Mouse (Mus musculus): ENCODE measurements around the gene RPS10-NUDT3.

RPS10-NUDT3 gene

DNA sequence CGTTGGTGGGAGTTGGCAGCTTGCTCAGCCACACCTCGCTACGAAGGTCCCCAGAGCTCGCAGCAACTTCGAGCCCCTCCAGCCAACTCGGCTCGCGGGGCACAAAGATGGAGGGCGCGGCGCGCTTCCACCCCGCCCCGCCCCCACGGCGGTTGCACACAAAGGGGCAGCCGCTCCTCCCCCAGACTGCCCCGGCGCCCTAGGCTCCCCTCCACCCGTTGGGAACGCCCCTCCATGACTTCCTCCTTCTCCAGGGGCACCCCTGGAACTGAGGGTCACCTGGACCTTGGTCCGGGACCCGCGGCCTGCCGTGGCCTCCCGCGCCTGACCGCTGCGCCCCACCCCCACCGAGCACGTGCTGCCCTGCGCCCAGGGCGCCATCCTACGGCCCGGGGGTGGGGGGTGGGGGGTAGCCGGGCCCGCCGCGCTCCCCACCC lies 79.9 kb downstream of the RPS10-NUDT3 start:
- DNase-seq (ENCODE audit: low read depth, low spot score) = peak; percentile 87

DNA sequence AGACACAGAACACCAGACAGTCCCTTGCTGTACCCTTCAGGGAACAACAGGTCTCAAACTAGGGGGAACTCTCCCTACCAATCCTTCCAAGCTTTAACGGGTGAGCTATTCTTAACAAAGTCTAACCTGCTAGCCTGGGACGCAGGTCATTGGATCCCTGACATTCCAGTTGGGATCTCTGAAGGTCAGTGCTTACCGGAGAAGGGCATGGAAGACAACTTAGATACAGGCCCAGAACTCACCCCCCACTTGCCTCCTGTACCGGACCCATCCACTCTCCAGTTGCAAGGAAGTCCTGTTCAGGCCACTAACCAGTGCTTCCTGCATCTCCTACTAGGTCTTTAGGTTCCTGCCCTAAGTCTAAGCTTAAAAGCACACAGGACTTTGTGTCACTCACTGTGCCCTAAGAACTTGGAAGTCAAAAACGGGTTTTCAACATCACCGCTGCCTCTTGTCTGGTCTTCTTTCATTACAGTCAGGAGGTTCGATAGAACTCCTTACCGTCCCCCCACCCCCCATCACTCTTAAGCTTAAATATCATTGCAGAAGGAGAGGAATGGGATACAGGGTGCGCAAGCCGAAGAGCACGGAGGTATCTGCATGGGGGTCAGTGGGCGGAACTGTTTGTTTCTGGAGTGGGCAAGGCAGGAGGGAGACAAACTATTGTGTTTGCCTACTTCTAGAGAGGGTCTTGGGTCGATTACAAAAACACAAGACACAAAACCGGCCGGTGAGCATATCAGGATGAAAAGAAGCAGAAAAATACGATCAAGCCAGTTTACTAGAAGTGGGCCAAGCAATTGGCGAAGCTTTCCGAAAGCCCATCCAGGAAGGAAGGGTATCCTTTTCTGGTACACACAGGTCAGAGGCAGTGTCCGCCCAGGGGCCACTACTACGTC lies 80.7 kb downstream of the RPS10-NUDT3 start:
- no peak for DNase-seq (ENCODE audit: low read depth, low spot score)

DNA sequence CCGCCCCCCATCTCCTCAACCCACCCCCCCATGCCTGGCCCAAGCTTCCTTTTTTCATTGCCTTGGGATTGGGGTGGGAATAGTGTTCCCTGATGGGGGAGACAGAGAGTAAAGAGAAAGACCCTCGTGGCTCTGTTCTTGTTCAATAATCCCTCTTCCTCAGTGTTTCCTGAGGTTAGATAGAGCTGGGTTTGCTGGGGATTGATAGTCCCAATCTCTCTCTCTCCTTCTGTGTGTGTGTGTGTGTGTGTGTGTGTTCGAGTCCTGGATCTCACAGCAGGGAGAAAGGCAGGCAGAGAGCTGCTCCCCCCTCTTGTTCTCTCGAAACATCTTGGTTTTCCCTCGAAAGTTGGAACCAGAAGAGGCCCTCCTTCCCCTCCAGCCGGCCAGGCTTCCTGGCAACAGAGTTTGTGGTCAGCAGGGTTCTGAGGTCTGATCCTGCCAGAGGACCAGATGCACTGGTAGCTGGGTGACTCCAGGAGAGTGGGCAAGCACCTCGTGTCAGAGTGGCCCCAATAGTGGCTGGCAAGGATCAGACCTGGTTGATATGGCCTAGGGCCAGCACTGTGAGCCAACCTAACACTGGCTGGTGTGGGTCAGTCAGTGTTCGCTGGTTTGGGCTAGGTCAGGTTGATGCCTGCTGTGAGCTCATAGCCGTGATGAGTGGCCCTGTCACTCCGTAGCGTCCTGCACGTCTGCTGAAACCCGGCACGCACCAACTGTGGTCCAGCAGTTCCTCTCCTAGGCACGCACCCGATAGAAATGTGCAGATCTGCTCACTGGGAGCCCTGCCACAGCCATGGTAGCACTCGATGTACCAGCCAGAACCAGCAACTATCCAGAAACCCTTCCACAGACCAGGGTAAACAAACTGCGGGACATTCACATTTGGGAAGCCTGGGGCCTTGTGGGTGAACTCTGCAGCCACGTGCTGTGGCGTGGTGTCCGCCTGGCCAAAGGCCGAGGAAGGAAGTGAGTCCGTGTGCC lies 82.5 kb downstream of the RPS10-NUDT3 start:
- DNase-seq (ENCODE audit: low read depth, low spot score) = no peak

DNA sequence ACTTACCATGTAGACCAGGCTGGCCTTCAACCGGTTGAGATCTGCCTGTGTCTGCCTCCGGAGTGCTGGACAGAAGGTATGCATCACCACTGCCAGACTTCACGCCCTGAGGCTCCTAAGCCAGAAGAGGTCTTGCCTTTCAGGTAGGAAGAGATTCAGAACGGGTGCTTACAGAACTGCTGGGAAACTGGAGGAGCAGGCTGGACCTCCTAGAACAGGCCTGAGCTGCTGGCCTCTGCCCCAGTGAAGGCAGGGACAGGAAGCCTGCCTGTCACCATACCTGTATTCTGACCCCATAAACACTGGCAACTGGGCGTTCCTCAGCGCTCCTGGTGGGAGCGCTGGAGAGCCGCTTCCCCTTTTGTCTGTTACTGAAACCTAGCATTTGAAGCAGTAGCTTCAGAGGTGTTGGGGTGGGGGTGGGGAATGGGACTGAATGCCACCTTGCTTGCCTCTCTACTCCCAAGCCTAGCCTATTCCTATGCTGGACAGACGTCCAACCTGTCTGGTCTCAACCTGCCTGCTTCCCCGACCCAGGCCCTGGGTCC lies 83.6 kb downstream of the RPS10-NUDT3 start:
- no peak for DNase-seq (ENCODE audit: low read depth, low spot score)

DNA sequence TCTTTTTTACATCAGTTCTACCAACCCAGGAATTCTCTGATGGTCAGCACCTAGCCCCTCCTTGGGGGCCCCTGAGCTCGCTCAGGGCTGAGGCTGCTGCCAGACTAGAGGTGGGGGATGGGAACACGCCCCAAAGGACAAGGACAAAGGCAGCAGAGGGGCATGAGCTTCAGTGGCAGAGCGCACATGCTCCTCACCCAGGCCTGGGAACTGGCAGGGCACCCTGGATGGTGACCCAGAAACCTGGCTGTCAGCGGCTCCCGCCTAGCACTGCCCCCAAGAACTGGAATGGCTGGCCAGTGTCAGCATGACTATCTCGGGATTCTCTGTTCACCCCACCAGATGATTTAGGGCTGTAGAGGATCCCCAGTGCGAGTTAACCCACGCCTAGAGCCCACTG lies 85.8 kb downstream of the RPS10-NUDT3 start:
- no peak for DNase-seq (ENCODE audit: low read depth, low spot score)

DNA sequence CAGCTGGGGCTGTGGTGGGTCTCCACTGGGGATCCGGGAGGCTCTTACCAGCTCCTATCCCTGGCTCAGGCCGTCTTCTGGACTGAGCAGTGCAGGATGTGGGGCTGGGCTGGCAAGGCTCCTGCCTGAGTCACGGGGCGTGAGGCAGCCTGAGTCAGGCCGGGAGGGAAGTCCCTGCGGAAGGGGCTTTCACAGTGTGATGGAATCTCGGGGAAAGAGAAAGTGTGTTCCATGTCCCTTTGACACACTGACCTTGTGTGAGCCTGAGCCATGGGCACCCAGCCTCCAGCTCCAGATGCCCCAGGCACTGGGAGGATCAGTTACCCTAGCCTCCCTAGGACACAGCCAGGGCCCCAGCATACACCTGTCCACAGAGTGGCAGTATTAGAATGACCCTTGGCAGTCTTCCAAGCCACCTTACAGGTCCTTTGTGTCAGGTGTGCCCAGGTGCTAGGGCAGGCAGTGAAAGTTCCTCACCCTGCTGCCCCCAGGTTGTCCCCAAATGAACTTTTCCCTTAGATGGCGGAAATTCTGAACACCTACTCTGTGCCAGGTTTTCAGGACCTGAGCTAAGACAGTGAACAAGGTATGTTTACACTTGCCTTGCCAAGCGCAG lies 87.7 kb downstream of the RPS10-NUDT3 start:
- DNase-seq (ENCODE audit: low read depth, low spot score) = no peak

DNA sequence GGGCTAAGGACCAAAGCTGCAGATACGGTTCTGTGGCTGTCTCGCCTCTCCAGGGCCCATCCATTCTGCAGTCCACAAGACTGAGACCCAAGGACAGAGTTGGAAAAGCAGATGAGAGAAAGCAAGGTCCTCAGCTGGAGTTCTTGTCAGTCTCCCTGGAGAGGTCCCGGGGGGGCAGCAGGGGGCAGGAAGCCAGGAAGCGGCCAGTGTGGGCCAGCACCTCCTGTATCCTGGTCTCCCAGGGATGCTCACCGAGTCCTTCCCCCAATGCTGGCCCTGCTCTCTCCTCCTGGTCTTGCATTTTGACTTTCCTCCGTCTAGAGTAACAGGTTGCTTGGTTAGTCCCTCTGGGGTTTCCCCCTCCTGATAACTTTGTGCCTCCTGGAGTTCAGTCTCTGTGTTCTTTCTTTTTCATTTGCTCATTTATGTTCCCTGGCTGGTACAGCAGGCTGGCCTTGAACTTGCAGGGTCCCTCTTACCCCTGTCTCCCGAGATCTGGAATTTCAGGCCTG lies 88.4 kb downstream of the RPS10-NUDT3 start:
- no peak for DNase-seq (ENCODE audit: low read depth, low spot score)

DNA sequence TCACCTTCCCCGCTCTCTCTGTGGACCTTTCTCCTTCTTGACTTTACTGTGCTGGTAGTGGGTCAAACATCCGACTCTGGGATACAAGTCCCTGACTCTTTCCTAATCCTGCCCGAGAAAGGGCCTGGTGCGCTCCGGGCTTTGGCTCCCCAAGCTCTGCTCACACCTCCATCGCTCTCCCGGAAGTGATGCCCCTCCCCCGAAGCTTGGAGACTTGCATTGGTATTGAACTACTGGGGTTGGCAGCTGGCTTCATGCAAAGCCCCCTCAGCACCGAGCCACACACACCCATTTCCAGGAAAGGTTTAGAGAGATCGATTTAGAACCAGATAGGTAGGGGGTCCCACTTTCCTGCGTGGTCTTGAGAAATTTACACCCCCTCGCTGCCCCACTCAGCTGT lies 89.0 kb downstream of the RPS10-NUDT3 start:
- no peak for DNase-seq (ENCODE audit: low read depth, low spot score)

DNA sequence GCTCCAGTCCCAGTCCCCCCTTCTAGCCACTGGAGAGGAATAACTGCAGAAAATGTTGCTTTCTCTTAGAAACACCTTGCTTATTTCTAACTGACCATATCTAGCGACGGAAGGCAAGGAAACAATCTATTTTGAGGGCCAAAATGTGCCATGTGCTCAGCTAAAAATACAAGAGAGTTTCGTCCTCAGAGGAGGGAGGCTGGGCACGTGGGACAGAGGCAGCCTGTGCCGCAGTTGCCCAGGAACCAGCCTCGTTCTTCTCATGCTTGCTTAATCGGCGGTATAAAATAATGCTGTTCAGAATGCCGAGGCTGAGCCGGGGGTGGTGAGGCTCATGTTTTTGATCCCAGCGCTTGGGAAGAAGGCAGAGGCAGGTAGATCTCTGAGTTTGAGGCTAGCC lies 90.5 kb downstream of the RPS10-NUDT3 start:
- no peak for DNase-seq (ENCODE audit: low read depth, low spot score)

DNA sequence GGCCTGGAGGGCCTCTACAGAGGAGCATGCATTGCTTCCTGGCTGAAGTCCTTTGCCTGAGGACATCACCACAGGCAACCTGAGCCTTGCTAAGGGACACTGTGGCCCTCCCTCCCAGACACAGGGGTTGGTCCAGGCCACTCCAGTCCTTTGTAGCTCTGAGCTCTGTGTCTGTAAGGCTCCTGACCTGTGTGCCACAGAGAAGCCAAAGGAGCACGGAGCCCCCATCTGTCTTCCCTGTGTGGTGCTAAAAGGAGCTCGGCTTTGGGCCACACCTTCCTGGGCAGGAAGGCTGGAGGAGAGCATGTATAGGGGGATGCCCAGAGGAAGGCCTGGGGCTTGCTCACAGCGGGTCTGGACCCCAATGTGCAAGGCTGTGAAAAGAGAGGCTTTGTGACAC lies 93.0 kb downstream of the RPS10-NUDT3 start:
- no peak for DNase-seq (ENCODE audit: low read depth, low spot score)

DNA sequence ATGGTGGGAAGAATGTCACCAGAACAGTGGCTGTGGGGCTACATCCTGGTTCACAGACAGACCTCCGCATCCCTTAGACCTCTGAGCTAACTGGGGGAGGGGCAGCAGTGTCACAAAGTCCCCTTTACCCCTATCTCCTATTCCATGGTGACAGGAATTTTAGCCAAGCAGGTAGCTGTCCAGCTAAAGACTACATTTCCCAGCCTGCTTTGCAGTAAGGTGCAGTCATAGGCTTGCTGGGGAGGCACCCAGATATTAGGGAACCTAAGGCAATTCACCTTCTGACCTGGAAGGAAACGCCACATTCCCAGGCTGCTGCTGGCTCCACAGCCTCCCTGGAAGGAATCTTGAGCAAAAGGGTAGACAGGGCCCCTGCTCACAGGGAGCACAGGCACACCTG lies 93.8 kb downstream of the RPS10-NUDT3 start:
- no peak for DNase-seq (ENCODE audit: low read depth, low spot score)

DNA sequence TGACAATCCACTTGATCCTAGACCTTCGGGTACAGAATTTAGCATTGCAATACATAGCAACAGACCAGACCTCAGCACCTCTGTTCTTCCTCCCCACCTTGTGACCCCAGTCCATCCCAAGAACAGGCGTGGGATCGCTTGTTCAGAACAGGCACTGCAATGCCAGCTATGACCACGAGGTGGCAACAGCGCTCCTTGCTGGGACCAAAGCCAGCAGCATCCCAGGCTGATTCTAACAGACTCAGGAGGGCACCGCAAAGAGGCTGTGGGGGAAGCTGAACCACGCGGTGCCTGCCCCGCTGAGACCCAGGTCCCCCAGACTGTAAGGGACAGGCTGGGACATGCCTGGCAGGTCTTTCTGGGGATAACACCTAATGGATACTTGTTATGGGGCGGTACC lies 100.3 kb downstream of the RPS10-NUDT3 start:
- peak; percentile 94 for DNase-seq (ENCODE audit: low read depth, low spot score)

DNA sequence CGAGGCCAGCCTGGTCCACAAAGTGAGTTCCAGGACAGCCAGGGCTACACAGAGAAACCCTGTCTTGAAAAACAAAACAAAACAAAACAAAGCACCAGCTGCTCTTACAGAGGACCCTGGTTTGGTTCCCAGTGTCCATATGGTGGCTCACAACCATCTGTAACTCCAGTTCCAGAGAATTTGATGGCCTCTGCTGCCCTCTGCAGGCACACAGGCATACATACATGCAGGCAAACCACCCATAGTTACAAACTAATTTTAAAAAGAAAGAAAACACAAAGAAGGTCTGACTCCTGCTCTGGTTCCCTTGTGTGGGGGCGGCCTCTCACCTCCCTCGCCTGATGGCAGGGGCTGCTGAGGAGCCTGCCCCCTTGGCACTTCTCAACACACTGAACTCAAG lies 101.7 kb downstream of the RPS10-NUDT3 start:
- no peak for DNase-seq (ENCODE audit: low read depth, low spot score)

DNA sequence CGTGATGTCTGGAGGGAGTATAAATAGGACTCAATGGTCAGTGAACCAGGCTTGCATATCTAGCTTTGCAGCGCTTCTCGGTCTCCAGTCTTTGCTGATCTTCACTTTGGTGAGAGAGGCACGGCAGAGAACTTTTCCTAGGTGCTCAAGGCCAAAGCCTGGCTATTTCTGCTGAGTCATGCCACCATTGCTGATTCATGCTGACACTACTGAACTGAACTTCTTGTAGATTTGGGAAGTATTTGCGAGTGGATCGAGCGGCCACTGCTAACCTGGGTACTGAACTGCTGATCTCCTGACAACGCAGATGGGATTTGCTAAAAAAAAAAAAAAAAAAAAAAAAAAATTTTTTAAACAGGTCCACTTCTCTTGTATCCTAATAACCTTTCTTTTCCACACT lies 102.9 kb downstream of the RPS10-NUDT3 start:
- no peak for DNase-seq (ENCODE audit: low read depth, low spot score)

Measured in mesoderm, embryonic 11.5 days (tissue).